Mouse (Mus musculus) mouse trophoblast stem cell (cell line): ENCODE measurements around the gene Pou3f1.
"Not testable (repeated sequence)": the region's sequence is repeated elsewhere in the genome, so short reads cannot be mapped to it uniquely, and the experiment has no call there.

Experiments
- in situ Hi-C, 2 experiments: fragments of 300-500 bp; cut with MseI, MboI; formaldehyde crosslinking; loops; 2 replicates in 1 of 2; 3 replicates in 1 of 2; pipeline ENCODE4 v1.15.1; 2025

Pou3f1 gene

DNA sequence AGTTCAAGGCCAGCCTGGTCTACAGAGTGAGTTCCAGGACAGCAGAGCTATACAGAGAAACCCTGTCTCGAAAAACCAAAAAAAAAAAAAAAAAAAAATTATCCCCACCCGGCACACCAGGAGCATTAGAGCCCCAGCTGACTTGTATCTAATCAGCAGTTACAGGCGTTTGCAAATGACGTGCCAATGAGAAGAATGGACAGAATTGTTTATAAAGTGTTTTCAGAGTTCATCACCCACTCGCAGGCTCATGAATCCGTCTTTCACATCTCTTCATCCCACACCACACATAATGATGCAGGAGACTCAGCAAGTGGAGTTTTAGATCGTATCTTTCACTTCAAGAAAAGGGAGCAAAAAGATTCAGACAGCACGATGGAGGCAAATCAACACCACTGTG, 28.8 kb downstream of the Pou3f1 start:
- in situ Hi-C loops, result no loop called here

DNA sequence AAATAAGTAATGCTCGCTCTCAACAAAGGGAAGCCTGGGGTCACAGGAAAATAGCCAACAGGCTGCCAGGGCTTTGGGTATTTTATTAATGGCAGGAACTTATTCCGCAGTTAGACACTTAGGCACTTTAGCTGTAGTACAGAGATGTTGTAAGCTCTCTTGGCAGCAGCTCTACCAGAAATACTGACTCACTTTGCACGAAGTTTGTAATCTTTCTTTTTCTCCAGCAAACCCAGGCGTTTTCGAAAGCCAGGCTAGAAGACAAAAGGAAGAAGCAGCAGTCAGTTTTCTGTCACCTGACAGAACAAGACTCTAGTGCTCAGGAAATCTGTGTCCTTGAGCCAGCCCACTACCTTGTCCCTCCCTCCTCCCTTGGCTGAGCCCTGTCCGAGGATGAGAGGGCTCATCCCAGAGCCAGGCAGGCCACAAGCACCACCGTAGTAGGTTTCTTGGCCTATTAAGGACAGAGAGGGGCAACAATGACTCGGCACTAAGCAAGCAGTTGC, 29.3 kb downstream of the Pou3f1 start:
- in situ Hi-C loops, result no loop called here

DNA sequence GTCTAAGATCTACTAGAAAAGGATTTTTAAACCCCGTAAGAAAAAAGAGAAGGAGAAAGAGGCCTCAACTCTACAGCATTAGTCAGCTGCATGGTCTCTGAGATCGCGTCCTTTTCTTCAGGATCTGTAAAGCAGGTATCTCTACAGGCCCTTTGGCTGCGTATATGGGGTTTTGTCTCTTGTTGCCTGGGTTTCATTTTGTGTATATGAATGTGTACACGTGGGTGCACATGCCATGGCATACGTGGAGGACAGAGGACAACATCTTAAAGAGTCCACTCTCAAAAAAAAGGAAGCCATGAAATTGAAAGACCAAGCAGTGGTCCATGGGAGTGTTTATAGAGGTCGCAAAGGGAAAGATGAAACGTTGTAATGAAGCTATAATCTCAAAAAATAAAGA, 34.8 kb downstream of the Pou3f1 start:
- in situ Hi-C loops, result no loop called here

DNA sequence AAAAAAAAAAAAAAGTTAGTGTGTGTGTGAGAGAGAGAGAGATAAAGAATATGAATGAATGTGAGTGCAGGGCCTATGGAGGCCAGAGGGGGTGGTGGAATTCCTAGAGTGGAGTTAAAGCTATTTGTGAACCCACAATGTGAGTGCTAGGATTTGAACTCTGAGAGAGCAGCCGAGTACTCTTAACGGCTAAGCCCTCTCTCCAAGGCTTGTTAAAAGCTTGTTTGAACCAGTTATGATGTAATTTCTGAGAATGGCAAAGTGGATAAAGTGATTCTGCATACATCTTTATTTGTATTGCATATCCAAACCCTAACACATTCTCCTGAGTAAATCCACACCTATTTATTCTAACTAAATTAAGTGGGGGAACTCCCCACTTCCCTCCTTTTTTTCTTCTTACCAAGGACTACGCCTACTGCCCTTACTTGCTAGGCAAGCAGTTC, 35.8 kb downstream of the Pou3f1 start:
- in situ Hi-C loops, result no loop called here

DNA sequence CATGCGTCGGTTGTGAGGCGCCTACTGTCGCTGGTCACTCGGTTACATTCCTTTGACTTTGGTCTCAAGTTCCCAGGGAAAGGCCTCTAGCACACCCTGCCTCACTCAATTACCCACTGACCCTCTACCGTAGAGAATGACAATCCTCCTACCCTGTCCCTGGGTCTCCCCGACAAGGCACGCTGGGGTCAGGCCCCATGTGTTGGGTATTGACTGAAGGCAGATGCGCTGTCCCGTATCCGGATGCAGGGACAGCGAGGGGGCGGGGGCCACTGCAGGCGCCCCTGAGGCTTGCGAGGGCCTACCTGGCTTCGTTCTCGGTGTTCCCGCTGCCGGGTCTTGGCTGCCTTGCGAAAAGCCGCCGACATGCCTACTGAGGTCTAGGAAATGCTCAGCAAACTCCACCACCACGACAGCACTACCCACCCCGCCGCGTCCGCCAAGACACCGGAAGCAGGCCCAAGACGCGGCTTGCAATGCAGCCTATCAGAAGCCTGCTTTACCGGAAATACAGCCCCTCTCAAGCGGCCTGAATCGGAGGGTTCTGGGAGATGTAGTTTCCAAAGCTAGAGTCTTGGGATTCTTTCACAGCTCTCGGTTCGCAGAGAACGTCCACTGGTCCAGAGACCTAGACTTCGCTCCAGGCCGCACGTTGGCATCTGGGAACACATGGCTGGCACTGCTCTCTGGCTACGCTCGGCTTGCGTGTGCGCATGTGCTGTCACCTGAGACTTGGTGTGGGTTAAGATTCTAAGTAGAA, 36.7 kb downstream of the Pou3f1 start, which contains the start of gene Utp11:
Gene Utp11 (minus strand): TSS at position 466 of the 760 bp plus-strand sequence.
- in situ Hi-C loops, result no loop called here

DNA sequence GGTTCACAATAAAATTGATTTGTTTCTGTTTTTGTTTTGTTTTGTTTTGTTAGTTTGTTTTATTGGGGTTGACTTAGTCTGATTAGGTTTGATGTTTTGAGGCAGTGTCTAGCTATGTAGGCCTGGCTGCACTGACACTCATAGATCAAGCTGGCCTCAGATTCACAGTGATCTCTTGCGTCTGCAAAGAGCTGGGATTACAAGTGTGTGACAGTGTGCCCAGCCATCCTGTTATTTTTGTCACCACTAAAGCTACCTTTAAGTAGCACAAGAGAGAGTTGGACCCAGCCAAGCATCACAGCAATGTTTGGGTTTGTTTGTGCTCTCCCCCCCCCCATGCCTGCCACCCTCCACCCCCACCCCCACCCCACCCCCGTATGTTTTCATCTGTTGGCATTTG, 38.0 kb downstream of the Pou3f1 start:
- in situ Hi-C loops, result no loop called here

DNA sequence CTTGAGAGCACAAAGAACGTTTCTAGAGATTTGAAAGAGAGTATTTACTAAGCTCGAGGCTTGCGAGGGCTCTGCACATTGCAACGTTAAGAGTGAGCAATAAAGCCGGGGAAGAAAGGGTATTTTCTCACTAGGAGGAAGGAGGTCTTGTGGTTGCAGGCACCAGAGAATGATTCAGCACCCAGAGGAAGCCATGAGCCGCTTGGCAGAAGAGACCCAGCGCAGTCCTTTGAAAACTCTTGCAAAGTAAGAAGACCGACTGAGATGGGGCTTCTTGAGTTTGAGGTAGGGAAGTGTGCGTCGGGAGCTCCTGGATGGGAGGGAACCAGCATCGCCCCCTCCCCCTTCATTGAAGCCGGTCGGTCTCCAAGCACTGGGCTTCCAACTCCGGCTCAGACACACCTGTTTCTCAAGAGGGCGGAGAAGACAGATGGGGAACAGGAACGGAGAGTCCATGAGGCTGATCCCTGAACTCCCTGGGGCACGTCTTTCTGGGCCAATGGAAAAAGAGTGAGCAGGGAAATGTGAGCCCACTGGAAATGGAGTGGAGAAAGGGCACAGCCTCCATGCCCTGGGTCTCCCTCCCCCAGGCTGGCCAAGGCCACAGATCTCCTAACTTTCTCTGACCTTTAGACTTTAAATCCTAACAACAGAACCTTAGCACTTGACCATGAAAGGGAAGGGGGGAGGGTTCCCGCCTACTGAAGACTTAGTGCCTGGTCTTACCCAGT, 39.3 kb downstream of the Pou3f1 start:
- in situ Hi-C loops, result no loop called here

DNA sequence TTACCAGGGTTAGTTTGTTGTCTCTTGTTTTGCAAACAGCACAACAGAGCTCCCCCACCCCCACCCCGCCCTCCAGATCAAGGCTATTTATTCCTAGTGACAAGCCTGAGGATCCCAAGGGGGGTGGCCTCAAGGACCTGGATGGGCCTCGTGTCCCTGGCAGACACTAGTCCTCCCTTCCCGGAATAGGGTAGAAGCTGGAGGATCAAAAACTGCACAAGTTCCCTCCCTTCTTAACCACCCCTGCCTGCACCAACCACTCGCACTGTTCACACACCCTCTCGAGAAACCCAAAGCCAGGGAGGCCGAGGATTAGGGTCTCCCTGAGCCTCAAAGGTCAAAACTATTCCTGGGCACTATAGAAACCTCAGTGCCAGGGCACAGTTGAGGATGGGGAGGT, 43.2 kb downstream of the Pou3f1 start:
- in situ Hi-C loops, result no loop called here

DNA sequence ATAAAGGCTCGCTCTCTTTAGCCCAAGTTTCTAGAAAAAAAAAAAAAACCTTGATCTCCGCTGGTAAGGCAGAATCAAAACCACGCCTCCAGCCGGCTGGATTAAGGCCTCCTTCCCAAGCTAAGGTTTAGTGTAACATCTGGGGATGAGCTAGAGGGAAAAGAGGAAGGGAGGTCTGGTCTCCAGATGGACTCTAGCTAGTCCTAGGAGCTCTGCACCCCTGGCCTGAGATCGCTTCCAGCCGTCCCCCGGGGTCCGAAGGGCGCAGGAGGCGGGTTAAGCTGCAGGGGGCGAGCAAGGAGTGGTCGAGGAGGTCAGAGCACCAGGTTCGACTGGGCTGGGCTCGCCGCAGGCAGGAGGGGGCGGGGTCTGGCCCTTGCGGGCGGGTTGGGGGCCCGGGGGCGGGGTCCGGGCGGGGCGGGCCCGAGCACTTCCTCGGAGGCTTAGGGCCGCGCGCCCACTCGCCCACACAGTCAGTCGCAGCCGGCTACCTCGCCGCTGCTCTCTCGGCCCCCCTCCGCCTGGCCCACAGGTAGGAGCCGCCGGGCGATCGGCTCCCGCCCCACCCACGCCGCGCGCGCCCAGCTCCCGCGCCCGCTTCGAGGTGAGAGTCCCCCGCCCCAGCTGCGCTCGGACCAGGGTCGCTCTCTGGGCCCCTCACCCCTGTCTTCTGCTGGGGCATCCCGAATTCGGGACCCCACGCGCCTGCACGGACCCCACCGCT, 43.8 kb downstream of the Pou3f1 start, which contains the start of gene Fhl3:
Gene Fhl3 (plus strand): TSS at position 454 of the 724 bp plus-strand sequence.
- in situ Hi-C loops, result no loop called here

DNA sequence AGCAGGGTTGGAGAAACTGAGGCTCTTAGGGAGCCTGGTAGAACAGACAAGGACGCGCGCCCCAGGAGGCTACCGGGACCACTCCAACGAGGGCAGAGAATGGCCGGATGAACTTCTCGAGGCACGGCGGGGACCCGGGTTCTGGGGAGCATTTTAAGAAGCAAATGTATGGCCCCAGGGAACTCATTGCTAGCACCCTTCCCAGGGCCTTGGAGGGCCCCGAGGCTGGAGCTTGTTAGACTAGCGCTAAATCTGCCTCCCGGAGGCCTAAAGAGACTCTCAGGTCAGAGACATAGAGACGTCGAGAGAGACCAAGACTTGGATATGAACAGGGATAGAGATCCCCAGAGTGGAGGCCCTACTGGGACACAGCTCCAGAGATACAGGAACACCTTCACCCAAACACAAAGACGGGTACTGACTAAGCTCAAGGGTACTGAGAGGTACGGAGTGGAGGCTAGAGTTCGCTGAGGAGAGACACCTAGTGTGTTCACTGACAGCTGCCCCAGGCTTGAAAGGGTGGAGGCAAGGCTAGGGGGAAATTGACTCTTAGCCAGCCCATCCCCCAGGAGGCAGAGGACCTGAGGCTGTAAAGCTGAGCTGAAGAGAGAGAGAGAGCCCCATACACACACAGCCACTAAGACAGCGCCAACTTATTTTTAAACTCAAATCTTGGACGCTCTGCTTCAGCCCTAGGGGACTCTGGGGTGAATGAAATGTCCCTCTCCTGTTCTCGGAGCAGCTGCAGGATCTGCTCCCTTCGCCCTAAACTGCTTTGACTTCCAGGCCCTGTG, 44.6 kb downstream of the Pou3f1 start:
- in situ Hi-C loops, result no loop called here

DNA sequence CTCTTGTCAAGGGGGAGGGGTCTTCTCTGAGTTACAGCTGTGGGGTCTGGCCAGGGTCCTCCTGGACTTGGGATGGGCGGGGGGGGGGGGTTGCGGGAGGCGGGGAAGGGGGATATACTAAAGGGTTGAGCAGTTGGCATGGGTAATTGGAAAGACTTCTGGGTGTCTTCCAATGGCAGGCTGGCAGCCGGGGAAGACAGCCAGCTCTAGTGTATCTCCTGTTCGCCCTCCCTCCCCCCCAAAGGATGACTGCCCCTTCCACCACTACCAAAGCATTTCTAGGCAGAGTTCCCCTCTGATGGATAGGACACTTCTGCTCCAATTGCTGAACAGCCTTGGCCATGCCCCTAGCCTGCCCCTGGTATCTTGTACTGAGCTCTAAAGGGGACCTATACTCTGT, 45.3 kb downstream of the Pou3f1 start:
- in situ Hi-C loops, result no loop called here

DNA sequence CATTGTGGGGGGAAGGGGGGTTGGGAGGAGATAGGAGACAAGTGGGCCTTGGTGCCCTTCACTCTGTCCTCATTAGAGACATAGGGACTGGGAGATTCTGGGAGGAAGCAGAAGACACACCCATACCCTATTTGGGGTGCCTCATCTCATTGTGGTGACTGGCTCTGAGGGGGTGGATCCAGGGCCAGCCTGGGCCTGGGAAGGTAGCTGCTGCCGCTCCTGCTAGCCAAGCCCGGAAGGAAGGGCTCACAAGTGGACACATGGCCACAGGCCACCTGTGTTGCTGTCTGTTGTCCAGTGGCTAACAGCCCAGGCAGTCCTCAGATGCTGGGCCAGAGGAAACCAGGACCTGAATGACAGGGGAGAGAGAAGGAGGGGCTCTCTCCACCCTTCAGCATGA, 46.8 kb downstream of the Pou3f1 start:
- in situ Hi-C loops, result no loop called here

DNA sequence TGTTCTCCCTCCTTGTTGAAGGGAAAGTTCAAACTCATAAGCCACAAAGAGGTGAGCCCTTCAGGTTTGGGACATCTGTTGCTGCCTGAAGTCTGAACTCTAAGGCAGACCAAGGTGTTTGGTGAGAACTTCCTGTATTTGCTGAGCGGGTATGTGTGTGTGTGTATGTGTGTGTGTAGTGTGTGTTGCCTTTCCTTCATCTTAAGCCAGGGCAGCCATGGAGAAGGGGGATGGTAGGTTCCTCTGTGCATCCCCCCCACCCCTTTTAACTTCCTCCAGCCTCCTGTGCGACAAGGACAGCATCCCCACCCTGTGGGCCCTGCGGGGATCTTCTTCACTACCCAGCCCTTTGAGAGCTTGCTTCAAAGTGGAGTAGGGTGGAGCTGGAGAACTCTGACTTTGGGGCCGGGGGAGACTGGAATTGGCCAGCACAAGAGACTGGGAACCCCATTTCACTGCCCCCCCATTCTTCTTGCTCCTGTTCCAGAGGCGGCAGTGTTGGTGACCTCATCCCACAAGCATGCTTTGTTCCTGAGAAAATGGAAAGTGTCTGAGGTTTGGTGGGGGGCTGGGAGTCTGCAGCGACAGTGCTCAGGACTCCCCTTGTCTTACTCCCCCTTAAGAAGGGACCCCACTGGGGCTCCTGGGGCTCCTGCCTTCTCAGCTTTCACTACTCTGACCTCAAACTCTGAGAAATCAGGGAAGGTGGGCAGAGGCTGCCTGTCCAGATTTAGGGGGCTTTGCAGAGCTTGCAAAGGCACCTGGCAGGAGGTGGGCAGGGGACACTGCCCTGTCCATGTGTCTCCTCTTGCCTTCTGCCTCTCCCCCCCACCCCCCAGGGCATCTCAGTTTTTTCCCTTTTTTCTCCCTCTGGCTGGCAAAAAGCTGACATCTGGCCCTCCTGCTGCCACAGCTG, 47.5 kb downstream of the Pou3f1 start:
- in situ Hi-C loops, result no loop called here

DNA sequence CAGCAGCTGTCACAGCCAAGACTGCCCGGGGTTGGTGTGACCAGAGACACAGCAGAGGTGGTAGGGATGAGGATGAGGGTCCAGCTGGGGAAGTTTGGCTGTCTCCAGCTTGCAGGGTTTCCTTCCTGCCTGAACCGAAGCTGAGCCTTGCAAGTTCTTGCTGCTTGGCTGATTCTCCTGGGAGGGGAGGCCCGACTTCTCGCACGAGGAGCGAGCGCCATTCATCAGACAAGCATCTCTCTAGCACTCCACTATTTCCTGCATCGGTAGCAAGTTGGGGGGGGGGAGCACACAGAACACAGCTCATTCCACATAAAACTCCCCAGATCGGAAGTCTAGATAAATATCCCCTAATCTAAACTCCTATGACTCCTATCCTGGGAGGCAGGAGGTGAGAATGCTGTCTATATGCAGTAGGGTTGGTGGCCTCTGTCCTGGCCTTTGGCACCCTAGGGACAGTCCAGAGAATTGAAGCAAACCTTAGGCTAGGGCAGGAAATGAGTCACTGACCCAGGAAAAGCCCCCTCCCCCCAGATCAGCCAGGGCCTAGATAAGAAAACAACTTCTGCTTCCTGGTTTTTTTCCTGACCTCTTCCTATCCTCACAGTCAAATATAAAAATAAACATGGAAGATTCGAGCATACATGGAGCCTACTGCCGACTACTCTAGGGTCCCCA, 48.3 kb downstream of the Pou3f1 start:
- in situ Hi-C loops, result no loop called here

DNA sequence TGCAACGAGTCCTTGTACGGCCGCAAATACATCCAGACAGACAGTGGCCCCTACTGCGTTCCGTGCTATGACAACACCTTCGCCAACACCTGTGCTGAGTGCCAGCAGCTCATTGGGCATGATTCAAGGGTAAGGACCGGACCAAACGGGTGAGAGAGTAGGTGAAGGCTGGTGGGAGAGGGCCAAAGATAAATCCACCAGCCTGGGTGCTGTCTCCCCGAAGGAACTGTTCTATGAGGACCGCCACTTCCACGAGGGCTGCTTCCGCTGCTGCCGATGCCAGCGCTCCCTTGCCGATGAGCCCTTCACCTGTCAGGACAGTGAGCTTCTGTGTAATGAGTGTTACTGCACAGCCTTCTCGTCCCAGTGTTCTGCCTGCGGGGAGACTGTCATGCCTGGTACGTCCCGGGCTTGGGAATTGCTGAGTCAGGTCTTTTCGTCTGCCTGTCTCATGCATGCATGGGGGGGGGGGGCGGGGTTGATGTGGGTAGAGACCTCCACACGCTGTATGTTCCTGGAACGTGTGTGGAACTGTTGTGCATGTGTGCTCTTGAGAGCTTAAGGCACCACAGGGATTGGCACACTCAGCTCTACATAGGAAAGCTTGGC, 49.2 kb downstream of the Pou3f1 start:
- in situ Hi-C loops, result no loop called here

DNA sequence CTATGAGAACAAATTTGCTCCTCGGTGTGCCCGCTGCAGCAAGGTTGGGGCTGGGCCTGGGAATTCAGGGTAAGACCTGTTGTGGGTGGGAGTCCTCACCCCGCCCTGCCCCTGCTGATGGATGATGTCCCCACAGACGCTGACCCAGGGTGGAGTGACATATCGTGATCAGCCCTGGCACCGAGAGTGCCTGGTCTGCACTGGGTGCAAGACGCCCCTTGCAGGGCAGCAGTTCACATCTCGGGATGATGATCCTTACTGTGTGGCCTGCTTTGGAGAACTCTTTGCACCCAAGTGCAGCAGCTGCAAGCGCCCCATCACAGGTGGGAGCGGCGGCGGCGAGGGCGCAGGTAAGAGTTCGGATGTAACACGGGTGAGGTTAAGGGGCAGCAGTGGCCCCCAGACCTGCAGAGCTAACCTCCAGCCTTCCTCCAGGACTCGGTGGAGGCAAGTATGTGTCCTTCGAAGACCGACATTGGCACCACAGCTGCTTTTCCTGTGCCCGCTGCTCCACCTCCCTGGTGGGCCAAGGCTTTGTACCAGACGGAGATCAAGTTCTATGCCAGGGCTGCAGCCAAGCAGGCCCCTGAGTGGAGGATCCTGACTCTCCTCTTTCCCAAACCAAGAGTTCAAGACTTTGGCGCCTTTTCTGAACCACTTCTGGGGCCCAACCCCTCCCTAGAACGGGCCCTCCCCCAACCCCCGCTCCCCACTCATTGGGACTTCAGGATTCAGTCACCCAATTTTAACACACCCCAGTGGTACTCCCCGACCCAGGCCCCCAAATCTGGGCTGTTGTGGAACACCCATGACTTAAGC, 51.0 kb downstream of the Pou3f1 start:
- in situ Hi-C loops, result not testable (repeated sequence)

DNA sequence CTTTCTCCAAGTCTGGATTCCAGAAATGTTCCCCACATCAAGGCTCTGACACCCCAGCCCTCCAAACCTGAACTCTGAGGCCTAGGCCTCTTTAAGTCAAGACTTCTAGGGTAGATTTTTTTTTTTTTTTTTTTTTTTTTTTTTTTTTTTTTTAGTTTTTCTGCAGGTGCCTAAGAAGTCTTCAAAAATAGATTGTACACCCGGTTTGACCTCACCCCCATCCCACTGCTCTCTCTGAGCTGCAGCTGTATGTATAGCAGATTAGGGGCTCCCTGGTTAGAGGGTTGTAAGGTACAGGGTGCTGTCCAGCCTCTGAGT, 51.6 kb downstream of the Pou3f1 start:
- in situ Hi-C loops, result not testable (repeated sequence)
